Mouse (Mus musculus) intestine, embryonic 14.5 days (tissue): ENCODE results near the gene Jag2. TPM values are rescaled to one million over a fixed set of nuclear protein-coding genes. Genes with fewer than 3 reads are reported as not detected.

Source experiments
- ATAC-seq: fragments of 200-750 bp; cut with Nextera tagmentation; replicated peaks from 2 replicates; pipeline ENCODE4 v1.8.0; 2017; ENCODE audit warnings: low read depth, moderate number of reproducible peaks, moderate TSS enrichment, moderate library complexity; ENCODE audit not compliant: low FRiP score, low TSS enrichment
- DNase-seq: peaks from one replicate; pipeline ENCODE4 v3.0.0-alpha.2; 2018; ENCODE audit warnings: low spot score
- H3K27ac ChIP-seq: fragments of 300-500 bp; sonication (generic); 2 replicates; pipeline ENCODE4 v1.5.1; 2014; ENCODE audit warnings: low read depth, mild to moderate bottlenecking, control low read depth
- H3K27me3 ChIP-seq: fragments of 300-500 bp; sonication (generic); replicated peaks from 2 replicates; pipeline ENCODE4 v1.6.1; 2014; ENCODE audit warnings: low read length, control low read depth; ENCODE audit not compliant: control insufficient read depth, insufficient read depth
- H3K36me3 ChIP-seq: fragments of 300-500 bp; sonication (generic); 2 replicates; pipeline ENCODE4 v1.6.1; 2014; ENCODE audit warnings: low read length, control low read depth; ENCODE audit not compliant: control insufficient read depth, insufficient read depth
- H3K4me1 ChIP-seq: fragments of 300-500 bp; sonication (generic); replicated peaks from 2 replicates; pipeline ENCODE4 v1.6.1; 2014; ENCODE audit warnings: low read length, control low read depth, mixed read lengths; ENCODE audit not compliant: control insufficient read depth, insufficient read depth
- H3K4me2 ChIP-seq: fragments of 300-500 bp; sonication (generic); 2 replicates; pipeline ENCODE4 v1.6.1; 2014; ENCODE audit warnings: low read length
- H3K4me3 ChIP-seq: fragments of 300-500 bp; sonication (generic); 2 replicates; pipeline ENCODE4 v1.5.1; 2014; ENCODE audit warnings: low read depth, low read length, control low read depth, mixed read lengths
- H3K9ac ChIP-seq: fragments of 300-500 bp; sonication (generic); 2 replicates; pipeline ENCODE4 v1.6.1; 2014; ENCODE audit warnings: mild to moderate bottlenecking, low read length
- H3K9me3 ChIP-seq: fragments of 300-500 bp; sonication (generic); 2 replicates; pipeline ENCODE4 v1.6.1; 2016; ENCODE audit warnings: low read length, control low read depth; ENCODE audit not compliant: control insufficient read depth
- WGBS: fragments of 180-500 bp; shearing (Covaris S2); extraction: QIAGEN DNeasy Blood & Tissue Kit; methylation state at CpG from one replicate; pipeline ENCODE4 v1.1.7; 2014; 5-methylcytosine and 5-hydroxymethylcytosine counted together
- polyA plus RNA-seq: library from polyadenylated mRNA; unstranded; fragments of >200 nt; fragmentation: Nextera tagmentation; extraction: Ambion mirVana; gene quantifications from 2 replicates; pipeline ENCODE4 v1.2.1, GENCODE M21; 2014

Jag2 gene
- polyA plus RNA-seq, 1 experiment from 2014 or later = 4.4 TPM

DNA sequence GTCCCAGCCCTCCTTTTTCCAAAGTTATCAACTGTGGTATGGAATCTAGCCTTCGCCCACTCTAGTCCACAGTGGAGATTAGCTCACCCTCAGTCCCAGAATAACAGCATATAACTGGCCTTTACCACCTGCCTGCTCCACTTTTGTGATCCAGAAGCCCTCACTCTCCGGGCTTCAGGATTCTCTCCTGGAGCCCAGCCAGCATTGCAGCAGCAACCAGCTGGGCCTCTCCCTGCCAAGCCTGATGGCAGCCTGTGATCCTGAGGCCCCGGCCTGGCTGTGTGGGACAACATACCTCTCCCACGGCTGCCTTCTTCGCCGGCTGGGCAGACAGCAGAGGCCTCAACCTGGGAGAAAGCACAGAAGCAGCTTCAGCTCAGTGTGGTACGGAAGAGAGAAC is 31.9 kb upstream of the Jag2 start:
- Histone ChIP-seq H3K9me3 (no peaks in the 10 kb centered on the region), H3K27me3 (no peaks in the 10 kb centered on the region), H3K9ac (peak overlapping the region; percentile 15; the same call in 1 of the 2 replicates), H3K4me3 (no peak overlapping the region), H3K27ac (no peak overlapping the region), H3K36me3 (peaks cover 75% of the 10 kb centered on the region), H3K4me2 (no peak overlapping the region), H3K4me1 (no peaks in the 10 kb centered on the region)
- no peak for ATAC-seq
- no peak for DNase-seq
- WGBS = 78% methylated on average over 7 of the region's 7 CpGs

- no peak for DNase-seq
- H3K27ac ChIP-seq = no peak overlapping the region
- no peaks in the 10 kb centered on the region for H3K4me1 ChIP-seq
- no peak overlapping the region for H3K4me3 ChIP-seq
- H3K9ac ChIP-seq = no peak overlapping the region
- WGBS = 83% methylated on average over 8 of the region's 8 CpGs
- no peak for ATAC-seq
- no peaks in the 10 kb centered on the region for H3K27me3 ChIP-seq
- no peak overlapping the region for H3K4me2 ChIP-seq
- no peaks in the 10 kb centered on the region for H3K9me3 ChIP-seq
- H3K36me3 ChIP-seq = peaks cover 55% of the 10 kb centered on the region
These were observed 29.8 kb upstream of the Jag2 start for GRCm38 (mm10) chr12:112959421-112959820.

DNA sequence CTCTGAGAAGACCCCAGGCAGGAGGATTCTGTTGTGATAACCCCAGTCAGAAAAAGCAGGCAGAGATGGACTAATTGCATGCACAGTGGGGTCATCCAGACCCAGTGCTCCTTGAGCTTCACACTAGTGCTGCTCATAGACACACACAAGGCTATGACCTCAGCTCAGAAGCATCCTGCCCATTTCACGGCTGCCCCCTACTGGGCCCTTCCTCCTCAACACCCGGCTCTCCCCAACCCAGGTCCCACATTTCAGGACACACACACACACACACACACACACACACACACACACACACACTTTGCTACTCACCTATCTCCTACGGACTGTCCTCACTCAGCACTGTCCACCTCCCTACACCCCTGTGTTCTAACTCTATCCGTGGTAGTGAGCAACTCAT is 28.7 kb upstream of the Jag2 start:
- Histone ChIP-seq H3K27ac (no peak overlapping the region), H3K36me3 (peaks cover 44% of the 10 kb centered on the region), H3K4me1 (no peaks in the 10 kb centered on the region), H3K4me2 (no peak overlapping the region), H3K9me3 (no peaks in the 10 kb centered on the region), H3K27me3 (no peaks in the 10 kb centered on the region), H3K4me3 (no peak overlapping the region), H3K9ac (no peak overlapping the region)
- WGBS = 31% methylated on average over 4 of the region's 4 CpGs
- ATAC-seq = peak; percentile 65
- DNase-seq = no peak

DNA sequence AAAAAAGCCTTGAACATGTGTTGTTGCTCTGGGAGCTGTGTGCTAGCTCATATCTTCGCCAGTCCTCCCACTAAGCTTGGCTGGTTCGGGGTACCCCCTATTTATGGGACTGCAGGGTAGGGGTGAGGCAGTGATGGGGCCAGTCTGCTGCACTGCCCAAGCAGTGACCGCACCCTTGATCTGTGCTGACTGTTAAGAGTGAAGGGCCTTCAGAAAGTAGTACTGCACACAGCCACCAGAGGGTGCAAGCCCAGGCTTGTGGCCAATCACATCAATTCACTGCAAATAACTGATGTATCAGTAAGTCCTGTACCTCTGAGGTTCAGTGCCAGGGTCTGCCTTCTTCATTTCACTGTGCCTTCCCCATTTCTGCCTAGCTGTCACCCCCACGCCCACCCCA is 26.2 kb upstream of the Jag2 start:
- no peak overlapping the region for H3K4me2 ChIP-seq
- DNase-seq = peak; percentile 88
- WGBS = 32% methylated on average over 4 of the region's 4 CpGs
- no peaks in the 10 kb centered on the region; the same call in 1 of the 2 replicates for H3K4me1 ChIP-seq
- ATAC-seq = peak; percentile 34; the same call in 1 of the 2 replicates
- no peak overlapping the region for H3K4me3 ChIP-seq
- H3K9me3 ChIP-seq = no peaks in the 10 kb centered on the region
- no peaks in the 10 kb centered on the region for H3K27me3 ChIP-seq
- H3K9ac ChIP-seq = no peak overlapping the region
- no peak overlapping the region for H3K27ac ChIP-seq
- H3K36me3 ChIP-seq = peaks cover 19% of the 10 kb centered on the region

DNA sequence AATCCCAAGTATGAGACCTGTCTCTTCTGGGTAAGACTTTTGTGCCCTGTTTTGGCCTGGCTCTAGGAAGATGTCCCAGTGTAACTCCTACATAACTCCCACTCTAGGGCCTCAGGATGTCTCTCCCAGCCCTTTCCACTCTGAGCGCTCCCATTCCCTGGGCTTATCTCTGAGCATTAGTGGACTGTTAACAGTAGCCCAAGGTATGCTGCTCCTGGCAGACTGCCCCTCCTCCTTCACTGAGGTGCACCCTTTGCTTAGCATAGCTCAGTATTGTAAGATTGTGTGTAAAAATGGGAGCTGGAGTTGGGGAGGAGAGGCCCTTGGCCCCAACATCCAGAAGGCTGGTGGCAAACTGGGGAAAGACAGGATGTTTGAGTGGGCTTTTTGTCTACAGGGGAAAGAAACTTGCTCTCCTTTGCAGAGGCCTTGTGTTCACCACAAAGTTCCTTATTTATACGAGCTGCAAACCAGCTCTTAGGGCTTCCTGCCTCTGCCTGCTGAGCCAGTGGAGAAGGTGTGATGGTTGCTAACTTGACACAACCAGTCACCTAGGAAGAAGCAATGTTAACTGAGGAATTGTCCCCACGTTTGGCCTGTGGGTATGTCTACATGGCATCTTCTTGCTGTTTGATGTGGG is 23.5 kb upstream of the Jag2 start:
- H3K9ac ChIP-seq = no peak overlapping the region
- no peaks in the 10 kb centered on the region for H3K9me3 ChIP-seq
- 0 out of 2 replicates have a peak, but pooled peaks cover 3% of the 10 kb centered on the region for H3K36me3 ChIP-seq
- ATAC-seq (no peak), DNase-seq (no peak)
- no peak overlapping the region for H3K4me2 ChIP-seq
- no peak overlapping the region for H3K27ac ChIP-seq
- no peaks in the 10 kb centered on the region for H3K27me3 ChIP-seq
- H3K4me1 ChIP-seq = no peaks in the 10 kb centered on the region; the same call in none of the 2 replicates
- H3K4me3 ChIP-seq = no peak overlapping the region
- WGBS = 67% methylated on average over 3 of the region's 3 CpGs

- no peak overlapping the region for H3K27ac ChIP-seq
- H3K4me2 ChIP-seq = no peak overlapping the region
- peak; percentile 10; the same call in 1 of the 2 replicates for ATAC-seq
- no peak overlapping the region for H3K9ac ChIP-seq
- 47% methylated on average over 8 of the region's 8 CpGs for WGBS
- no peak for DNase-seq
- no peaks in the 10 kb centered on the region; the same call in none of the 2 replicates for H3K4me1 ChIP-seq
- 0 out of 2 replicates have a peak, but pooled peaks cover 2% of the 10 kb centered on the region for H3K36me3 ChIP-seq
- no peak overlapping the region for H3K4me3 ChIP-seq
- H3K9me3 ChIP-seq = no peaks in the 10 kb centered on the region
- H3K27me3 ChIP-seq = no peaks in the 10 kb centered on the region
These were observed 22.9 kb upstream of the Jag2 start for GRCm38 (mm10) chr12:112952433-112952832.

DNA sequence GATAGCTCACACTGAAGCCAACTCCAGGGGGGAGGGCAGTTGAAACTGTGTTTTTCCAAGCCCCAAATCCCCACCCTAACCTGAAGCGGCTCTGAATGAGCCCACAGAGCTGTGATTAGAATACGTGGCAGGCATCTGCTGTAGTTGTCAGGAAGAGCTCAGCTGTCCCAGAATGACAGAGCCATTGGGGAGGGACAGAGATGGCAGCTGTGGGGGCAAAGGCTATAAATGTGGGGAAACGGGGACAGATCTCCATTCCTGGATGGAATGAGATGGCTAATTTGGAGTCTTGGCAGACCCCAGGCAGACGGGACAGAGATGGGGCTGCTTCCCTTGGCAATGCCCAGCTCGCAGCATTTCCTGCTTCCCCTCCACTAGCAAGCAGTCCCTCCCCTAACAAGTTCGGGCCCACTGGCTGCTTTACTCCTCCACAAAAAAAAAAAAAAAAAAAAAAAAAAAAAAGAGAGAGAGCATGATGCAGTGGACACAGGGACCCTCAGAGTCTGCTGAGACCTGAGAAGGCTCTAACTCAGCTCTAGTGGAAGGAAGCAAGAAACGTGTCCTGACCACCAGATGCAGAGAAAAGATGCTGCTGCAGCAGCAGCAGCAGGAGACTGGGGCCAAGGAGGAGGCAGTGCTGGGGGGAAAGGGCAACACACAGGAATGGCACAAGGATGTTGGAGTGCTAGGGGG is 21.7 kb upstream of the Jag2 start:
- Histone ChIP-seq H3K4me2 (peak overlapping the region; percentile 63; the same call in 1 of the 2 replicates), H3K4me3 (no peak overlapping the region), H3K27me3 (no peaks in the 10 kb centered on the region), H3K36me3 (no peaks in the 10 kb centered on the region), H3K4me1 (no peaks in the 10 kb centered on the region; the same call in none of the 2 replicates), H3K9ac (no peak overlapping the region), H3K9me3 (no peaks in the 10 kb centered on the region), H3K27ac (peak overlapping the region; percentile 36; the same call in 1 of the 2 replicates)
- DNase-seq (no peak), ATAC-seq (no peak)
- 19% methylated on average over 7 of the region's 7 CpGs for WGBS

- Histone ChIP-seq H3K9ac (no peak overlapping the region), H3K36me3 (no peaks in the 10 kb centered on the region), H3K4me3 (peak overlapping the region; percentile 54), H3K4me2 (peak overlapping the region; percentile 63), H3K4me1 (no peaks in the 10 kb centered on the region; the same call in none of the 2 replicates), H3K9me3 (no peaks in the 10 kb centered on the region), H3K27me3 (no peaks in the 10 kb centered on the region), H3K27ac (peak overlapping the region; percentile 36; the same call in 1 of the 2 replicates)
- no peak for DNase-seq
- 6% methylated on average over 6 of the region's 6 CpGs for whole genome bisulfite sequencing
- ATAC-seq = peak; percentile 34
These were observed 21.2 kb upstream of the Jag2 start for GRCm38 (mm10) chr12:112950761-112951129.
